Mouse (Mus musculus): ENCODE data around the gene H2al1g.

DNA sequence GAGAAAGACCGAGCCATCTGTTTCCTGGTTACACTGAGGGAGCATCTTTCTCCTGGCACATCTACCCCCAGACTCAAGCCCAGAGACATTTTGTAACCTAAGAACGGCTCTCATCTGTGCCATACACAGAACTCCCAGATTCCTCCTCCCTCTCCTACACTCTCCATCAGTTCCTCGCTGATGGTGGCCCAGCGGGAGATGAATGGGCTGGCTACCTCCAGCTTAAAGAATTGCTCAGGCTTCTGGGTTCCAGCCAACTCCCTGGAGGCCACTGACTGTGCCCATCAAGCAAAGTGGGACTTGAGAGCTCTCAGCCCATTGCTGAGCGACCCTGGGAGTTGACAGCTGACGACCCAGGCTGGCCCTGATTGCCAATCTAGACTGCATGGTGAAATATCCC, 45.8 kb downstream of the H2al1g start:
- no peak for TF ChIP-seq POLR2A (IDR thresholded peaks at IDR 0.05; ENCODE audit: extremely low read depth, insufficient read depth, low read length)
- TF ChIP-seq CTCF (IDR thresholded peaks at IDR 0.05; ENCODE audit: extremely low read depth, insufficient read depth, low read length) = no peak
